Comparison of ENCODE assay signal across 25 mouse cellular contexts in the genomic region with DNA sequence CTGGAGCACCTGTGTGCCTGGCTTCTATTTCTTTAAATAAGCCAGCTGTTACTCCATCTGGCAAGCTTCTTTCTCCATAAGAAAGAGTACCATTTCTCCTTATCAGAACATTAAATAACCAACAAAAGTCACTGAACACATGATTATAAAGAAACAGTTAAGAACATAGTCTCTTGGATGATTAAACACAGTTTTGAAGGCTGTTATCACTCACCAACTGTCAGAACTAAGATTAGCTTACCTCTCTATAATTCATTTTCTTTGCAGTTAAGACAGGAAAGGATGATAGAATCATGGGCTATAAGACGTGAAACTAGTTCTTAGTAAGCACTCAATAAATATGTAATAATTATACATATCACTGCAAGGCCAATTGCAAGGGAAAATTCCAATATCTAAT. TPM values are rescaled to one million over a fixed set of nuclear protein-coding genes. Genes with fewer than 3 reads are reported as not detected.
A peak's percentile ranks its signal among the peaks of the same experiment; 100 is the strongest.
DNase-seq lines count a peak whose midpoint lies in the region; ATAC-seq and TF ChIP-seq lines count a peak whose summit lies in the region.
"Had no signal": no experiment of that assay in that cellular context is flagged by ENCODE, and none has a peak within 500 bp of the region (broad histone marks: within the 10 kb centered on the region; RNA-seq: fewer than 3 reads in every experiment).

No protein-coding gene starts in this region.

- H3K4me1 ChIP-seq in intestine, embryonic 14.5 days (replicated peaks; ENCODE audit: control insufficient read depth, insufficient read depth, low read length): peaks cover 3% of the 10 kb centered on the region; the same call in 1 of the 2 replicates
- peaks cover 7% of the 10 kb centered on the region for H3K4me1 ChIP-seq in intestine, embryonic 15.5 days (replicated peaks)
- peaks cover 68% of the 10 kb centered on the region for H3K4me1 ChIP-seq in G1E (ENCODE audit: insufficient read depth, low read depth, low read length)
- H3K4me1 ChIP-seq in brown adipose tissue, adult 24 weeks (ENCODE audit: control insufficient read depth, insufficient read depth, insufficient read length, low read length): peaks cover 12% of the 10 kb centered on the region
- peaks cover 5% of the 10 kb centered on the region; the same call in 1 of the 2 replicates for H3K4me1 ChIP-seq in hindbrain, embryonic 13.5 days (replicated peaks)
- H3K4me1 ChIP-seq: forebrain, embryonic 10.5 days; forebrain, embryonic 13.5 days; hindbrain, embryonic 15.5 days had no signal

- H3K27me3 ChIP-seq in intestine, embryonic 14.5 days (replicated peaks; ENCODE audit: control insufficient read depth, insufficient read depth, low read length): no peaks in the 10 kb centered on the region
- H3K27me3 ChIP-seq in intestine, embryonic 15.5 days (replicated peaks): no peaks in the 10 kb centered on the region
- H3K27me3 ChIP-seq in G1E (ENCODE audit: insufficient read depth, low read length): no peaks in the 10 kb centered on the region
- H3K27me3 ChIP-seq in hindbrain, embryonic 13.5 days: no peaks in the 10 kb centered on the region
- H3K27me3 ChIP-seq: CH12.LX; forebrain, embryonic 13.5 days; heart, embryonic 13.5 days; hindbrain, embryonic 15.5 days had no signal

- no peaks in the 10 kb centered on the region for H3K9me3 ChIP-seq in intestine, embryonic 14.5 days (ENCODE audit: control insufficient read depth, low read length)
- no peaks in the 10 kb centered on the region for H3K9me3 ChIP-seq in intestine, embryonic 15.5 days
- no peaks in the 10 kb centered on the region for H3K9me3 ChIP-seq in G1E (replicated peaks)
- no peaks in the 10 kb centered on the region for H3K9me3 ChIP-seq in hindbrain, embryonic 13.5 days
- H3K9me3 ChIP-seq: forebrain, embryonic 10.5 days; forebrain, embryonic 13.5 days; heart, embryonic 10.5 days; heart, embryonic 13.5 days; hindbrain, embryonic 15.5 days had no signal

- H3K4me3 ChIP-seq in intestine, embryonic 14.5 days (ENCODE audit: low read depth, low read length): no peak overlapping the region
- no peak overlapping the region for H3K4me3 ChIP-seq in intestine, embryonic 15.5 days (replicated peaks)
- no peak overlapping the region for H3K4me3 ChIP-seq in G1E (ENCODE audit: low read depth, low read length)
- no peak overlapping the region for H3K4me3 ChIP-seq in brown adipose tissue, adult 24 weeks (ENCODE audit: insufficient read depth, low read depth, low read length)
- H3K4me3 ChIP-seq in hindbrain, embryonic 13.5 days: no peak overlapping the region
- H3K4me3 ChIP-seq: forebrain, embryonic 10.5 days; forebrain, embryonic 13.5 days; heart, adult 2 months; heart, embryonic 10.5 days; heart, embryonic 13.5 days; hindbrain, embryonic 15.5 days had no signal

- no peak for TF ChIP-seq CTCF in G1E (IDR thresholded peaks at IDR 0.05; ENCODE audit: low read depth, low read length)

- peak; percentile 20 for DNase-seq in intestine, embryonic 14.5 days (ENCODE audit: low spot score)
- no peak for DNase-seq in G1E (ENCODE audit: low spot score)
- DNase-seq in frontal cortex, postnatal 10 days (ENCODE audit: low spot score in 2 of 2): no peak
- DNase-seq: adrenal gland, adult 8-10 months; adrenal gland, postnatal 25 days; B cell, adult 2 months; cerebellum, adult 18-20 months; cerebellum, adult 9-10 months; cerebellum, postnatal 14 days; gastrocnemius, postnatal 36 days; heart, adult 2 months; heart, postnatal 14 days; heart, postnatal 4 days had no signal

- no peaks in the 10 kb centered on the region for H3K36me3 ChIP-seq in intestine, embryonic 14.5 days (ENCODE audit: control insufficient read depth, insufficient read depth, low read length)
- no peaks in the 10 kb centered on the region for H3K36me3 ChIP-seq in intestine, embryonic 15.5 days
- peaks cover 24% of the 10 kb centered on the region for H3K36me3 ChIP-seq in G1E (replicated peaks)
- no peaks in the 10 kb centered on the region for H3K36me3 ChIP-seq in hindbrain, embryonic 13.5 days
- H3K36me3 ChIP-seq: forebrain, embryonic 10.5 days; heart, embryonic 10.5 days; heart, embryonic 13.5 days; hindbrain, embryonic 15.5 days had no signal

- ATAC-seq in intestine, embryonic 14.5 days (replicated peaks; ENCODE audit: low FRiP score, low TSS enrichment, low read depth): no peak
- no peak for ATAC-seq in intestine, embryonic 15.5 days
- ATAC-seq in G1E (ENCODE audit: extremely low read depth, insufficient number of reproducible peaks, low FRiP score, poor library complexity, severe bottlenecking): peak; percentile 52; the same call in 1 of the 2 replicates
- no peak for ATAC-seq in hindbrain, embryonic 13.5 days (ENCODE audit: low FRiP score)
- ATAC-seq: activated CD4-positive, CD25-positive, alpha-beta regulatory T cell, adult 4 months; forebrain, embryonic 13.5 days; forebrain, embryonic 16.5 days; intestine, embryonic 16.5 days had no signal

- no peak overlapping the region for H3K9ac ChIP-seq in intestine, embryonic 14.5 days (ENCODE audit: low read length)
- no peak overlapping the region for H3K9ac ChIP-seq in intestine, embryonic 15.5 days
- no peak overlapping the region for H3K9ac ChIP-seq in hindbrain, embryonic 13.5 days
- H3K9ac ChIP-seq: forebrain, embryonic 13.5 days; heart, embryonic 13.5 days; hindbrain, embryonic 15.5 days had no signal

- 56% methylated on average over 1 of the region's 1 CpGs for WGBS in intestine, embryonic 14.5 days
- WGBS in intestine, embryonic 15.5 days: 70% methylated on average over 1 of the region's 1 CpGs
- WGBS in hindbrain, embryonic 13.5 days: 72% methylated on average over 1 of the region's 1 CpGs

- H3K4me2 ChIP-seq in intestine, embryonic 14.5 days (ENCODE audit: low read length): no peak overlapping the region
- H3K4me2 ChIP-seq in intestine, embryonic 15.5 days (replicated peaks): no peak overlapping the region
- no peak overlapping the region for H3K4me2 ChIP-seq in hindbrain, embryonic 13.5 days
- H3K4me2 ChIP-seq: forebrain, embryonic 13.5 days; heart, embryonic 13.5 days; hindbrain, embryonic 15.5 days had no signal

- no peak overlapping the region for H3K27ac ChIP-seq in intestine, embryonic 14.5 days (ENCODE audit: low read depth)
- H3K27ac ChIP-seq in intestine, embryonic 15.5 days: no peak overlapping the region
- 0 out of 2 replicates have a peak overlapping the region, but pooled peaks have one; percentile 20 for H3K27ac ChIP-seq in brown adipose tissue, adult 24 weeks (replicated peaks; ENCODE audit: low read depth, low read length)
- H3K27ac ChIP-seq in hindbrain, embryonic 13.5 days: no peak overlapping the region
- H3K27ac ChIP-seq: forebrain, embryonic 10.5 days; forebrain, embryonic 13.5 days; heart, adult 2 months; heart, embryonic 10.5 days; heart, embryonic 13.5 days; hindbrain, embryonic 15.5 days had no signal

RNA-seq across cellular contexts. Expression of a gene that starts 36.9 kb away (rescaled TPM):
- 26.2 and 26.6 TPM in 2 replicates for polyA plus RNA-seq in intestine, embryonic 14.5 days (2014; fragmentation: Nextera tagmentation; extraction: Ambion mirVana)
- 36.1 and 37.4 TPM in 2 replicates for polyA plus RNA-seq in intestine, embryonic 15.5 days (2015; fragmentation: Nextera tagmentation; extraction: Ambion mirVana)
- total RNA-seq in G1E (2014; fragmentation: Nextera tagmentation) (22.4 and 117 TPM in 2 replicates), G1E (2017) (16.9 and 18.8 TPM in 2 replicates)
- 5.7 and 7.2 TPM in 2 replicates for polyA plus RNA-seq in G1E (2012)
- polyA plus RNA-seq in brown adipose tissue, adult 24 weeks (2012; ENCODE audit: insufficient read depth, insufficient read length, missing spikeins): 15.4 and 16.1 TPM in 2 replicates
- polyA plus RNA-seq in hindbrain, embryonic 13.5 days (2015; fragmentation: Nextera tagmentation; extraction: Ambion mirVana): 6.4 and 12.8 TPM in 2 replicates
